Comparison of ENCODE assay signal across 26 mouse cellular contexts in the genomic region with DNA sequence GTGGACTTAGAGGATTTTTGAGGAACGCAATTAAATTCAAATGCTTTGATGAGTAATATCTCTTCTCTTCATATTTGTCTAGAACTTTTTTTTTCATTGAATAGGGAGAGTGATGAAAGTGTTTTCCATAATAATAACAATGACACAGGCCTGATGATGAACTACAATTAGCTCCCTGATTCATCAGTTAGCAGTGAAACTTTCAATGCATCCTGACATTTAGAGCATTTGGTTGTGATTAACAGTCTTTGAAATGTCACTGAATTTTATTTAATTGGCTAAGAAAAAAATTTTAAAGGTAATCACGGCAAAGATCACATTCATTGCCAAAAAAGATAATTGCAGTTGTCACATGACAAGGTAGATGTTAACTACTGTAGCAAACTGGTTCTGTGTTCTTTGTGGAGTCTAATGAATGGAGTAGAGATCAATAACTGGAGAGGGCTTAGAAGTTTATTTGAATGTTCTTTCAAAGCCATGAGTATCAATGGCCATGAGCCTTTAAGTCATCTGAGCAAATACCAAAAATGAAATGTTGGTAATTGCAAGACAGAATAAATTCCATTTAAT.
"Had no signal": no experiment of that assay in that cellular context is flagged by ENCODE, and none has a peak within 500 bp of the region (broad histone marks: within the 10 kb centered on the region; RNA-seq: fewer than 3 reads in every experiment).

No protein-coding gene starts in this region.

- H3K27me3 ChIP-seq: heart, embryonic 13.5 days; heart, embryonic 15.5 days; hindbrain, embryonic 13.5 days; hindbrain, embryonic 15.5 days; kidney, embryonic 15.5 days; limb, embryonic 13.5 days; limb, embryonic 15.5 days; liver, embryonic 12.5 days had no signal

- ATAC-seq: hindbrain, postnatal 0 days; intestine, embryonic 16.5 days; liver, embryonic 12.5 days had no signal

- H3K4me1 ChIP-seq: heart, embryonic 13.5 days; heart, embryonic 15.5 days; hindbrain, embryonic 13.5 days; hindbrain, embryonic 15.5 days; kidney, embryonic 15.5 days; limb, embryonic 13.5 days; limb, embryonic 15.5 days; liver, embryonic 12.5 days had no signal

- H3K9me3 ChIP-seq: heart, embryonic 13.5 days; heart, embryonic 15.5 days; hindbrain, embryonic 13.5 days; hindbrain, embryonic 15.5 days; kidney, embryonic 15.5 days; limb, embryonic 13.5 days; limb, embryonic 15.5 days; liver, embryonic 12.5 days had no signal

- H3K36me3 ChIP-seq: heart, embryonic 13.5 days; heart, embryonic 15.5 days; hindbrain, embryonic 13.5 days; hindbrain, embryonic 15.5 days; kidney, embryonic 15.5 days; limb, embryonic 13.5 days; limb, embryonic 15.5 days; liver, embryonic 12.5 days had no signal

- DNase-seq: gastrocnemius, postnatal 14 days; gastrocnemius, postnatal 36 days; heart, adult 11 months; heart, adult 2 months; heart, postnatal 14 days; heart, postnatal 36 days; kidney, adult 11 months; kidney, adult 2 months; kidney, adult 9 months; kidney, postnatal 14 days; kidney, postnatal 36 days; layer of hippocampus, postnatal 36 days; left cerebral cortex, postnatal 4 days had no signal

- H3K27ac ChIP-seq: heart, adult 2 months; heart, embryonic 13.5 days; heart, embryonic 15.5 days; hindbrain, embryonic 13.5 days; hindbrain, embryonic 15.5 days; hindbrain, postnatal 0 days; kidney, embryonic 15.5 days; kidney, postnatal 0 days; limb, embryonic 13.5 days; limb, embryonic 15.5 days; liver, embryonic 12.5 days; liver, embryonic 14.5 days had no signal

- H3K4me2 ChIP-seq: heart, embryonic 11.5 days; heart, embryonic 13.5 days; heart, embryonic 15.5 days; hindbrain, embryonic 13.5 days; hindbrain, embryonic 15.5 days; kidney, embryonic 15.5 days; limb, embryonic 13.5 days; limb, embryonic 15.5 days; liver, embryonic 12.5 days had no signal

- H3K4me3 ChIP-seq: heart, adult 2 months; heart, embryonic 13.5 days; heart, embryonic 15.5 days; hindbrain, embryonic 13.5 days; hindbrain, embryonic 15.5 days; kidney, embryonic 15.5 days; limb, embryonic 13.5 days; limb, embryonic 15.5 days; liver, embryonic 12.5 days had no signal

- H3K9ac ChIP-seq: heart, embryonic 13.5 days; heart, embryonic 15.5 days; hindbrain, embryonic 13.5 days; hindbrain, embryonic 15.5 days; kidney, embryonic 15.5 days; limb, embryonic 13.5 days; limb, embryonic 15.5 days; liver, embryonic 12.5 days; liver, embryonic 14.5 days had no signal
